Mouse (Mus musculus): ENCODE data around the gene Olfr896-ps1. TPM values are rescaled to one million over a fixed set of nuclear protein-coding genes. Genes with fewer than 3 reads are reported as not detected.

Olfr896-ps1 gene
- not detected in 2 replicates for polyA plus RNA-seq (2014; fragmentation: Nextera tagmentation; extraction: Ambion mirVana)

GRCm38 (mm10) chr9:38290807-38291206, at the start of gene Olfr896-ps1:
Gene Olfr896-ps1, plus strand, starts transcription at chr9:38291107.
- H3K4me1 ChIP-seq (ENCODE audit: control insufficient read depth, insufficient read depth, low read length), result no peaks in the 10 kb centered on the region
- no peak for DNase-seq
- ATAC-seq (ENCODE audit: low FRiP score, low TSS enrichment), result no peak
- H3K4me2 ChIP-seq (ENCODE audit: low read length), result no peak within 1 kb of the TSS
- H3K9ac ChIP-seq (replicated peaks; ENCODE audit: low read length), result no peak within 1 kb of the TSS
- H3K27ac ChIP-seq (replicated peaks; ENCODE audit: low read depth, low read length), result no peak within 1 kb of the TSS
- H3K4me3 ChIP-seq (replicated peaks; ENCODE audit: low read depth, low read length), result no peak within 1 kb of the TSS
- 91% methylated on average over 1 of the region's 1 CpGs for WGBS
- H3K36me3 ChIP-seq (ENCODE audit: control insufficient read depth, insufficient read depth, low read length), result no peaks in the 10 kb centered on the region
- no peaks in the 10 kb centered on the region for H3K27me3 ChIP-seq (ENCODE audit: control insufficient read depth, insufficient read depth, low read length)
- H3K9me3 ChIP-seq (ENCODE audit: control insufficient read depth, low read length), result no peaks in the 10 kb centered on the region

- Histone ChIP-seq H3K4me1 (ENCODE audit: control insufficient read depth, insufficient read depth, low read length) (no peaks in the 10 kb centered on the region), H3K9ac (replicated peaks; ENCODE audit: low read length) (no peak within 1 kb of the TSS), H3K4me3 (replicated peaks; ENCODE audit: low read depth, low read length) (no peak within 1 kb of the TSS), H3K4me2 (ENCODE audit: low read length) (no peak within 1 kb of the TSS), H3K9me3 (ENCODE audit: control insufficient read depth, low read length) (no peaks in the 10 kb centered on the region), H3K27ac (replicated peaks; ENCODE audit: low read depth, low read length) (no peak within 1 kb of the TSS), H3K27me3 (ENCODE audit: control insufficient read depth, insufficient read depth, low read length) (no peaks in the 10 kb centered on the region), H3K36me3 (ENCODE audit: control insufficient read depth, insufficient read depth, low read length) (no peaks in the 10 kb centered on the region)
- ATAC-seq (ENCODE audit: low FRiP score, low TSS enrichment), result no peak
- DNase-seq, result no peak
Measured at GRCm38 (mm10) chr9:38252474-38252873, 38.4 kb upstream of the Olfr896-ps1 start, which contains the start of gene Olfr143. Gene Olfr143, plus strand, starts transcription at chr9:38252774.

- H3K36me3 ChIP-seq (ENCODE audit: control insufficient read depth, insufficient read depth, low read length), result no peaks in the 10 kb centered on the region
- ATAC-seq (ENCODE audit: low FRiP score, low TSS enrichment) (no peak), DNase-seq (no peak)
- no peak within 1 kb of the TSS for H3K27ac ChIP-seq (replicated peaks; ENCODE audit: low read depth, low read length)
- H3K4me2 ChIP-seq (ENCODE audit: low read length), result no peak within 1 kb of the TSS
- H3K4me3 ChIP-seq (replicated peaks; ENCODE audit: low read depth, low read length), result no peak within 1 kb of the TSS
- H3K27me3 ChIP-seq (ENCODE audit: control insufficient read depth, insufficient read depth, low read length), result no peaks in the 10 kb centered on the region
- no peaks in the 10 kb centered on the region for H3K4me1 ChIP-seq (ENCODE audit: control insufficient read depth, insufficient read depth, low read length)
- no peaks in the 10 kb centered on the region for H3K9me3 ChIP-seq (ENCODE audit: control insufficient read depth, low read length)
- no peak within 1 kb of the TSS for H3K9ac ChIP-seq (replicated peaks; ENCODE audit: low read length)
Measured at GRCm38 (mm10) chr9:38267551-38267950, 23.4 kb upstream of the Olfr896-ps1 start, which contains the start of gene Olfr895. Gene Olfr895, plus strand, starts transcription at chr9:38267851.

- DNase-seq (no peak), ATAC-seq (ENCODE audit: low FRiP score, low TSS enrichment) (no peak)
- H3K4me1 ChIP-seq (ENCODE audit: control insufficient read depth, insufficient read depth, low read length), result no peaks in the 10 kb centered on the region
- H3K27me3 ChIP-seq (ENCODE audit: control insufficient read depth, insufficient read depth, low read length), result no peaks in the 10 kb centered on the region
- no peak within 1 kb of the TSS for H3K4me3 ChIP-seq (replicated peaks; ENCODE audit: low read depth, low read length)
- no peaks in the 10 kb centered on the region for H3K36me3 ChIP-seq (ENCODE audit: control insufficient read depth, insufficient read depth, low read length)
- no peaks in the 10 kb centered on the region for H3K9me3 ChIP-seq (ENCODE audit: control insufficient read depth, low read length)
- 80% methylated on average over 3 of the region's 3 CpGs for WGBS
- H3K9ac ChIP-seq (replicated peaks; ENCODE audit: low read length), result no peak within 1 kb of the TSS
- no peak within 1 kb of the TSS for H3K27ac ChIP-seq (replicated peaks; ENCODE audit: low read depth, low read length)
- H3K4me2 ChIP-seq (ENCODE audit: low read length), result no peak within 1 kb of the TSS
Measured at GRCm38 (mm10) chr9:38328760-38329159, 37.9 kb downstream of the Olfr896-ps1 start, which contains the start of gene Olfr25. Gene Olfr25, plus strand, starts transcription at chr9:38329060.

Other genes with a start within 250 kb of the Olfr896-ps1 start
- not detected in 2 replicates for gene Olfr884, start 244.6 kb upstream of the Olfr896-ps1 start, polyA plus RNA-seq (2014; fragmentation: Nextera tagmentation; extraction: Ambion mirVana)
- gene Olfr885, start 229.8 kb upstream of the Olfr896-ps1 start, polyA plus RNA-seq (2014; fragmentation: Nextera tagmentation; extraction: Ambion mirVana), result not detected in 2 replicates
- gene Olfr887, start 207.0 kb upstream of the Olfr896-ps1 start, polyA plus RNA-seq (2014; fragmentation: Nextera tagmentation; extraction: Ambion mirVana), result not detected in 2 replicates
- gene Olfr888, start 183.0 kb upstream of the Olfr896-ps1 start, polyA plus RNA-seq (2014; fragmentation: Nextera tagmentation; extraction: Ambion mirVana), result not detected in 2 replicates
- gene Olfr889, start 175.9 kb upstream of the Olfr896-ps1 start, polyA plus RNA-seq (2014; fragmentation: Nextera tagmentation; extraction: Ambion mirVana), result 0.04 and 0.05 TPM in 2 replicates
- not detected in 2 replicates for gene Olfr890, start 148.6 kb upstream of the Olfr896-ps1 start, polyA plus RNA-seq (2014; fragmentation: Nextera tagmentation; extraction: Ambion mirVana)
- gene Olfr891, start 110.3 kb upstream of the Olfr896-ps1 start, polyA plus RNA-seq (2014; fragmentation: Nextera tagmentation; extraction: Ambion mirVana), result not detected in 2 replicates
- not detected in 2 replicates for gene Olfr893, start 82.7 kb upstream of the Olfr896-ps1 start, polyA plus RNA-seq (2014; fragmentation: Nextera tagmentation; extraction: Ambion mirVana)
- not detected in 2 replicates for gene Olfr894, start 73.1 kb upstream of the Olfr896-ps1 start, polyA plus RNA-seq (2014; fragmentation: Nextera tagmentation; extraction: Ambion mirVana)
- gene Olfr143, start 38.3 kb upstream of the Olfr896-ps1 start, polyA plus RNA-seq (2014; fragmentation: Nextera tagmentation; extraction: Ambion mirVana), result not detected in 2 replicates
- gene Olfr895, start 23.3 kb upstream of the Olfr896-ps1 start, polyA plus RNA-seq (2014; fragmentation: Nextera tagmentation; extraction: Ambion mirVana), result not detected in 2 replicates
- not detected in 2 replicates for gene Olfr25, start 38.0 kb downstream of the Olfr896-ps1 start, polyA plus RNA-seq (2014; fragmentation: Nextera tagmentation; extraction: Ambion mirVana)
- gene Olfr898, start 57.3 kb downstream of the Olfr896-ps1 start, polyA plus RNA-seq (2014; fragmentation: Nextera tagmentation; extraction: Ambion mirVana), result not detected in 2 replicates
- not detected in 2 replicates for gene Olfr250, start 75.8 kb downstream of the Olfr896-ps1 start, polyA plus RNA-seq (2014; fragmentation: Nextera tagmentation; extraction: Ambion mirVana)
- not detected in 2 replicates for gene Olfr251, start 86.0 kb downstream of the Olfr896-ps1 start, polyA plus RNA-seq (2014; fragmentation: Nextera tagmentation; extraction: Ambion mirVana)
- not detected in 2 replicates for gene Olfr147, start 110.6 kb downstream of the Olfr896-ps1 start, polyA plus RNA-seq (2014; fragmentation: Nextera tagmentation; extraction: Ambion mirVana)
- gene Olfr901, start 138.3 kb downstream of the Olfr896-ps1 start, polyA plus RNA-seq (2014; fragmentation: Nextera tagmentation; extraction: Ambion mirVana), result not detected in 2 replicates
- not detected in 2 replicates for gene Olfr902, start 156.5 kb downstream of the Olfr896-ps1 start, polyA plus RNA-seq (2014; fragmentation: Nextera tagmentation; extraction: Ambion mirVana)
- not detected in 2 replicates for gene Olfr904, start 172.0 kb downstream of the Olfr896-ps1 start, polyA plus RNA-seq (2014; fragmentation: Nextera tagmentation; extraction: Ambion mirVana)
- not detected in 2 replicates for gene Olfr905, start 180.0 kb downstream of the Olfr896-ps1 start, polyA plus RNA-seq (2014; fragmentation: Nextera tagmentation; extraction: Ambion mirVana)
- not detected in 2 replicates for gene Olfr906, start 196.0 kb downstream of the Olfr896-ps1 start, polyA plus RNA-seq (2014; fragmentation: Nextera tagmentation; extraction: Ambion mirVana)
- gene Olfr907, start 204.7 kb downstream of the Olfr896-ps1 start, polyA plus RNA-seq (2014; fragmentation: Nextera tagmentation; extraction: Ambion mirVana), result not detected in 2 replicates
- gene Olfr911-ps1, start 230.5 kb downstream of the Olfr896-ps1 start, polyA plus RNA-seq (2014; fragmentation: Nextera tagmentation; extraction: Ambion mirVana), result not detected in 2 replicates
- gene Olfr910, start 246.7 kb downstream of the Olfr896-ps1 start, polyA plus RNA-seq (2014; fragmentation: Nextera tagmentation; extraction: Ambion mirVana), result not detected in 2 replicates

All from midbrain, embryonic 14.5 days (tissue).